Mouse (Mus musculus) stomach, embryonic 14.5 days (tissue): Measurements from ENCODE around the gene Vdac2. TPM values are rescaled to one million over a fixed set of nuclear protein-coding genes. Genes with fewer than 3 reads are reported as not detected.
A peak's percentile ranks its signal among the peaks of the same experiment; 100 is the strongest.

ENCODE experiments used
- ATAC-seq: fragments of 200-750 bp; cut with Nextera tagmentation; 2 replicates; pipeline ENCODE4 v1.8.0; 2017; ENCODE audit warnings: low read depth, moderate TSS enrichment; ENCODE audit not compliant: insufficient number of reproducible peaks, insufficient read depth, low FRiP score
- H3K27ac ChIP-seq: fragments of 300-500 bp; sonication (generic); 2 replicates; pipeline ENCODE4 v1.5.1; 2014; ENCODE audit warnings: mild to moderate bottlenecking, low read length, moderate library complexity, mixed read lengths
- H3K27me3 ChIP-seq: fragments of 300-500 bp; sonication (generic); 2 replicates; pipeline ENCODE4 v1.6.1; 2014; ENCODE audit warnings: low read length, control low read depth, mixed read lengths; ENCODE audit not compliant: control insufficient read depth, insufficient read depth
- H3K36me3 ChIP-seq: fragments of 300-500 bp; sonication (generic); 2 replicates; pipeline ENCODE4 v1.6.1; 2014; ENCODE audit warnings: mild to moderate bottlenecking, control low read depth, low read length, moderate library complexity, mixed read lengths; ENCODE audit not compliant: control insufficient read depth, insufficient read depth
- H3K4me1 ChIP-seq: fragments of 300-500 bp; sonication (generic); 2 replicates; pipeline ENCODE4 v1.6.1; 2014; ENCODE audit warnings: low read length, control low read depth, mixed read lengths; ENCODE audit not compliant: control insufficient read depth, insufficient read depth
- H3K4me2 ChIP-seq: fragments of 300-500 bp; sonication (generic); replicated peaks from 2 replicates; pipeline ENCODE4 v1.6.1; 2014; ENCODE audit warnings: low read depth, low read length, control low read depth
- H3K4me3 ChIP-seq: fragments of 300-500 bp; sonication (generic); 2 replicates; pipeline ENCODE4 v1.5.1; 2014; ENCODE audit warnings: low read depth, low read length, control low read depth
- H3K9ac ChIP-seq: fragments of 300-500 bp; sonication (generic); replicated peaks from 2 replicates; pipeline ENCODE4 v1.6.1; 2014; ENCODE audit warnings: low read depth, mild to moderate bottlenecking, control low read depth, low read length, moderate library complexity, mixed read lengths
- H3K9me3 ChIP-seq: fragments of 300-500 bp; sonication (generic); 2 replicates; pipeline ENCODE4 v1.6.1; 2016; ENCODE audit warnings: low read depth, low read length, control low read depth; ENCODE audit not compliant: control insufficient read depth
- WGBS: fragments of 180-500 bp; shearing (Covaris S2); extraction: QIAGEN DNeasy Blood & Tissue Kit; methylation state at CpG from one replicate; pipeline ENCODE4 v1.1.7; 2014; 5-methylcytosine and 5-hydroxymethylcytosine counted together
- polyA plus RNA-seq: library from polyadenylated mRNA; unstranded; fragments of >200 nt; fragmentation: Nextera tagmentation; extraction: Ambion mirVana; gene quantifications from 2 replicates; pipeline ENCODE4 v1.2.1, GENCODE M21; 2014

Vdac2 gene
- polyA plus RNA-seq, 1 experiment from 2014 or later, result 278 TPM

GRCm38 (mm10) chr14:21800641-21801040 lies 24.4 kb upstream of the Vdac2 start:
- H3K27me3 ChIP-seq, result no peaks in the 10 kb centered on the region
- H3K4me3 ChIP-seq, result no peak overlapping the region
- H3K4me2 ChIP-seq, result no peak overlapping the region
- no peak overlapping the region for H3K9ac ChIP-seq
- H3K4me1 ChIP-seq, result no peaks in the 10 kb centered on the region
- H3K36me3 ChIP-seq, result peaks cover 2% of the 10 kb centered on the region; the same call in 1 of the 2 replicates
- no peak overlapping the region for H3K27ac ChIP-seq
- ATAC-seq, result no peak
- H3K9me3 ChIP-seq, result no peaks in the 10 kb centered on the region
- WGBS, result 87% methylated on average over 4 of the region's 4 CpGs

GRCm38 (mm10) chr14:21801624-21802023 lies 23.4 kb upstream of the Vdac2 start:
- peaks cover 2% of the 10 kb centered on the region; the same call in 1 of the 2 replicates for H3K36me3 ChIP-seq
- no peak overlapping the region for H3K4me3 ChIP-seq
- no peak overlapping the region for H3K27ac ChIP-seq
- no peaks in the 10 kb centered on the region for H3K27me3 ChIP-seq
- no peak overlapping the region for H3K9ac ChIP-seq
- H3K4me2 ChIP-seq, result no peak overlapping the region
- H3K4me1 ChIP-seq, result no peaks in the 10 kb centered on the region
- no peak for ATAC-seq
- no peaks in the 10 kb centered on the region for H3K9me3 ChIP-seq
- WGBS, result 74% methylated on average over 7 of the region's 7 CpGs

DNA sequence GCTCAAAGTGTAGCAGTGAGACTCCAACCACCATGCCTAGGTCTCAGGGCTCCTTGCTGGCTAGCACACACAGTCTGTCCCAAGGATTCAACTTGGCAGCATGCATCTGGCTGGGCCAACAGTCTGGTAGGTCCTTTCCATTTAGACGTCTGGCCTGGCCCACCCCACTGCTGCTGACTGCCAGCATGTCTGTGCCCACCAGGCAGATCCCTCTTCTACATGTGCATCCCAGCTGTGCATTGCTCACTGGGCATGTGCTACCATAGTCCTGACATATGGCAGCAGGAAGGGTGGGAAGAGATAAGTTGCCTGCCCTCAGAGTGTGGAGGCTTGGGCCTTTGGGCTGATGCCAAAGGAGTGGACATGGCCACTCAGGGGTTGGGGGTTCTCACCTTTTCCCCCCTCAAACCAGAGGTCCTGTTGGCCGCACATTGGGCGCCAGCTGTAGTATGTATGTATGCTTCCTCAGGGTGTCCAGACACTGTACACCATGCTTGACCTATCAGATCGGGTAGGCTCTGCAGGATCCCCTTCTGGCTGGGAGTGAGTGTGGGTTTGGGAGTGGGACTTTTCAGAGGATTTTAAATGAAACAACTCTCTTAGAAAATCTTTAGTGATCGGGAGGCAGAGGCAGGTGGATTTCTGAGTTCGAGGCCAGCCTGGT lies 22.4 kb upstream of the Vdac2 start:
- no peak overlapping the region for H3K4me3 ChIP-seq
- no peak overlapping the region for H3K27ac ChIP-seq
- 94% methylated on average over 6 of the region's 6 CpGs for WGBS
- no peak for ATAC-seq
- no peaks in the 10 kb centered on the region for H3K4me1 ChIP-seq
- no peaks in the 10 kb centered on the region for H3K27me3 ChIP-seq
- peaks cover 2% of the 10 kb centered on the region; the same call in 1 of the 2 replicates for H3K36me3 ChIP-seq
- H3K4me2 ChIP-seq, result no peak overlapping the region
- no peak overlapping the region for H3K9ac ChIP-seq
- H3K9me3 ChIP-seq, result no peaks in the 10 kb centered on the region

DNA sequence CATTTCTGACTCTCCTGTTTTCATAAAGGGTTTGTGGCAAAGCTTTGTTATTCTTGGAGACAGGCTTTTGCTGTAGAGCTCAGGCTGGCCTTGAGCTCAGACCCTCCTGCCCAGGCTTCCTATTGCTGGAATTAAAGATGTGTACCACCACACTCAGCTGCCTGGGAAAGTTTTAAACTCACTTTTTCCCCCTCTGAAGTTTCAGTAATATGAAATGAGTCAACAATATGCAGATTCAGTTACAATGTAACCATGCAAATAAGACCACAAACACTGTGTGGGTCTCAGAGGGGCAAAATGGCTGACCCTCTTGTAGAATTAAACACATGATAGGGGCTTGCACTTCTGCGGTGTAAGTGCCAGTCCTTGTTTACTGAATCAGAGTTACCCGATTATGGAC lies 18.8 kb upstream of the Vdac2 start:
- Histone ChIP-seq H3K4me3 (no peak overlapping the region), H3K9ac (no peak overlapping the region), H3K4me2 (no peak overlapping the region), H3K4me1 (no peaks in the 10 kb centered on the region), H3K27me3 (no peaks in the 10 kb centered on the region), H3K9me3 (no peaks in the 10 kb centered on the region), H3K36me3 (no peaks in the 10 kb centered on the region), H3K27ac (0 out of 2 replicates have a peak overlapping the region, but pooled peaks have one; percentile 24)
- WGBS, result 51% methylated on average over 2 of the region's 2 CpGs
- ATAC-seq, result no peak

DNA sequence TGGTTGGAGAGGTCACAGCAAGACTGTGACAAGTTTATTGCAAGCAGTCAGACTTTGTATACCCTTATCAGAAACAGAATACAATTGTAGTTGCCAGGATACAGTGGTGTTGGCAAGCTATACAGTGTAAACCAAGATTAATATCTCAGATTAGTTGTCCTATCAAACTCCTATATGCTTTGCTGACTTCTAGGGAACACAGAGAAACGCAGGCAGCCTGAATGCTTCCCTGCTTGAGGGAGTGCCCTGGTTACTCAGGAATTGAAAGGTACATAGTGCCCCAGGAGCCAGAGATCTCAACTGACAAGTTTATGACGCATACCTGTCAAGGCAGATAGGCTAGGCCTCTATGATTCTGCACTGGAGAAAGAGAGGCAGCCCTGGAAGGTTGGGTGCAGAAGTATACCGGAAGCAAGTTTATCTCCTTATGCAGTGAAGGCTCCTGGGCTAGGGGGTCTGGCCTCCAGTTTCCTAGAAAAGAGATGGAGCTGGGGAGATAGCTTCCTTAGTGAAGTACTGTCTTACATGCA lies 18.3 kb upstream of the Vdac2 start:
- Histone ChIP-seq H3K27ac (no peak overlapping the region), H3K4me2 (no peak overlapping the region), H3K27me3 (no peaks in the 10 kb centered on the region), H3K36me3 (no peaks in the 10 kb centered on the region), H3K9ac (no peak overlapping the region), H3K4me1 (no peaks in the 10 kb centered on the region), H3K4me3 (no peak overlapping the region), H3K9me3 (no peaks in the 10 kb centered on the region)
- WGBS, result 70% methylated on average over 3 of the region's 3 CpGs
- ATAC-seq, result peak; percentile 70

GRCm38 (mm10) chr14:21808208-21808922 lies 16.7 kb upstream of the Vdac2 start:
- no peaks in the 10 kb centered on the region for H3K4me1 ChIP-seq
- no peak overlapping the region for H3K4me2 ChIP-seq
- no peaks in the 10 kb centered on the region for H3K36me3 ChIP-seq
- WGBS, result 71% methylated on average over 8 of the region's 8 CpGs
- H3K27ac ChIP-seq, result peak overlapping the region; percentile 62; the same call in 1 of the 2 replicates
- no peaks in the 10 kb centered on the region for H3K27me3 ChIP-seq
- H3K9me3 ChIP-seq, result no peaks in the 10 kb centered on the region
- no peak overlapping the region for H3K9ac ChIP-seq
- no peak overlapping the region for H3K4me3 ChIP-seq
- ATAC-seq, result peak; percentile 60; the same call in 1 of the 2 replicates

- no peak overlapping the region for H3K9ac ChIP-seq
- H3K27ac ChIP-seq, result no peak overlapping the region
- H3K4me3 ChIP-seq, result no peak overlapping the region
- 87% methylated on average over 2 of the region's 2 CpGs for WGBS
- H3K27me3 ChIP-seq, result no peaks in the 10 kb centered on the region
- H3K9me3 ChIP-seq, result no peaks in the 10 kb centered on the region
- no peak for ATAC-seq
- H3K36me3 ChIP-seq, result no peaks in the 10 kb centered on the region
- H3K4me1 ChIP-seq, result no peaks in the 10 kb centered on the region
- H3K4me2 ChIP-seq, result no peak overlapping the region
Observed at GRCm38 (mm10) chr14:21809418-21809817, 15.6 kb upstream of the Vdac2 start.

DNA sequence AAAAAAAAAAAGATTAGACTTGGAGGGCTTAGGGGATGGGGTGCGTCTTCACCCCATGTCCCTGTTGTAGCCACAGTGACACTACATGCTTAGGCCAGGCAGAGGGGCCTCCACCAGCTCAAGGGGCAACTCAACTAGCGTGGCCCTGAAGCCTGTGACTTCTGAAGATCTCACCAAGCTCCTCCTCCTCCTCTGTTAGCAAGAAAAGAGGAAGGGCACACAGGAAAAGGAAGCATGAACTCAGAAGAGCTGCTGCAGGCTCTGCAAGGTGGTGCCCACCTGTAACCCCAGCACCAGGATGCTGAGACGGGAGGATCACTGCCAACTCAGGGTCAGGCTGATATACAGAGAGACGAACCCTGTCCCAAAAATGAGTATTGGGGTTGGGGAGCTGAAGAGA lies 13.7 kb upstream of the Vdac2 start:
- Histone ChIP-seq H3K36me3 (no peaks in the 10 kb centered on the region), H3K4me2 (no peak overlapping the region), H3K4me1 (no peaks in the 10 kb centered on the region), H3K9me3 (no peaks in the 10 kb centered on the region), H3K27ac (no peak overlapping the region), H3K4me3 (no peak overlapping the region), H3K27me3 (no peaks in the 10 kb centered on the region), H3K9ac (no peak overlapping the region)
- 91% methylated on average over 4 of the region's 4 CpGs for WGBS
- ATAC-seq, result no peak
